In genomic region chr10:54254874-54255641, GRCm38 (mm10) we compare ENCODE assay signal across 18 mouse cellular contexts.
"Had no signal": no experiment of that assay in that cellular context is flagged by ENCODE, and none has a peak within 500 bp of the region (broad histone marks: within the 10 kb centered on the region; RNA-seq: fewer than 3 reads in every experiment).

No protein-coding gene starts in this region.

- H3K9ac ChIP-seq: liver, postnatal 0 days; lung, embryonic 15.5 days; midbrain, embryonic 13.5 days; midbrain, embryonic 15.5 days; neural tube, embryonic 12.5 days had no signal

- H3K4me3 ChIP-seq: lung, embryonic 15.5 days; megakaryocyte, embryonic 14.5 days; midbrain, embryonic 13.5 days; midbrain, embryonic 15.5 days; neural tube, embryonic 12.5 days had no signal

- H3K27me3 ChIP-seq: lung, embryonic 15.5 days; megakaryocyte, embryonic 14.5 days; midbrain, embryonic 13.5 days; midbrain, embryonic 15.5 days; neural tube, embryonic 12.5 days had no signal

- H3K4me2 ChIP-seq: lung, embryonic 15.5 days; midbrain, embryonic 11.5 days; midbrain, embryonic 13.5 days; midbrain, embryonic 15.5 days; neural tube, embryonic 12.5 days had no signal

- H3K4me1 ChIP-seq: lung, embryonic 15.5 days; megakaryocyte, embryonic 14.5 days; midbrain, embryonic 13.5 days; midbrain, embryonic 15.5 days; neural tube, embryonic 12.5 days had no signal

- DNase-seq: liver, postnatal 0 days; lung, adult 2 months; lung, postnatal 14 days; lung, postnatal 36 days; right cerebral cortex, postnatal 14 days; right cerebral cortex, postnatal 4 days; spleen, adult 18-20 months; thymus, adult 18-20 months; thymus, postnatal 14 days; thymus, postnatal 36 days had no signal

- H3K27ac ChIP-seq: lung, embryonic 15.5 days; macrophage; midbrain, embryonic 13.5 days; midbrain, embryonic 15.5 days; neural tube, embryonic 12.5 days had no signal

- H3K36me3 ChIP-seq: lung, embryonic 15.5 days; midbrain, embryonic 13.5 days; midbrain, embryonic 15.5 days; neural tube, embryonic 12.5 days had no signal

- ATAC-seq: liver, postnatal 0 days; lung, postnatal 0 days; midbrain, embryonic 13.5 days; midbrain, embryonic 15.5 days had no signal

- H3K9me3 ChIP-seq: lung, embryonic 15.5 days; megakaryocyte, embryonic 14.5 days; midbrain, embryonic 13.5 days; midbrain, embryonic 15.5 days; neural tube, embryonic 12.5 days had no signal
